Mouse (Mus musculus) activated CD4-positive, CD25-positive, alpha-beta regulatory T cell, adult 4 months (primary cell): ENCODE measurements around the gene Ifit1bl2. TPM values are rescaled to one million over a fixed set of nuclear protein-coding genes. Genes with fewer than 3 reads are reported as not detected.
"Not testable (repeated sequence)": the region's sequence is repeated elsewhere in the genome, so short reads cannot be mapped to it uniquely, and the experiment has no call there.

Experiments
- ATAC-seq: one replicate; pipeline ENCODE4 v1.8.0; 2017
- polyA plus RNA-seq, 2 experiments: library from polyadenylated mRNA; unstranded; fragments of 100-300 nt; shearing (Covaris generic); gene quantifications; one replicate each; pipeline ENCODE4 v1.2.1; 2017

Gene Ifit1bl2
- polyA plus RNA-seq, 2 experiments from 2014 or later, result 0.57 to 0.73 TPM

DNA sequence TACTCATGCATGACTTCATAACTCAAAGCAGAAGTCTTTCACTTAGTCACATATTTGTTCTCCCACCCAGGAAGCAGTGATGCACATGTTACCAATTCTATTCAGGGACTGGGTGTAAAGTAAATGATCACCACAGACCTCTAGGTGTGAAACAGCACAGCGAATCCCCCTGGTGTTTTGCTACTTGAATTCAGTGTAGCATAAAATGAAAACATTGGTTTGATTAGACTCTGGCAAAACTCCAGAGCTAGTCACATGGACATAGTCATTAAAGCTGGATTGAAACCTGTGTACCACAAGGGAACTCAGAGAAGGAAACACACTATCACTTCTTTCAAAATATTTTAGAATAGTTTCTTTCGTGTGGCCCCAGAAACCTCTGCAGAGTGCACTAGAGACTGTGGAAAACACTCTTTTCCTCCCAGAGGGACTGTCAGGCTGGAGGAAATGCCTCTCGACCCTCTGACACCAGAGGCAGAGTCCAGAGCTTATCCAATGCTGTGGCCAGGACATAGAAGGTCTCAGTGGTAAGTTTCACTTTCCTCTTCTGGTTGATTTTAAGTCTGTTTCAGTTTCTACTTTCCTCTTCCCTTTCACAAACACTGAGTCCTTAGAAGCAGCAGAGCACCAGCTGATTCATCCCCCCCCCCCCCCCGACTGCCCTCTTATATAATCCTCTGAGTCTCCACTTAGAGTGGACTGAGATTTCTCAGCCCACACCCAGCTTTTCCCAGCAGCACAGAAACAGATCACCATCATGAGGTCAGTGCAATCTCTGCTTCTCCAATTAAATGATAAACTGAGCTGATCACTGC lies 33.1 kb downstream of the Ifit1bl2 start, which contains the start of gene Ifit3b:
Gene Ifit3b, plus strand, starts transcription at position 734 of the 815 bp plus-strand sequence.
- peak; percentile 80 for ATAC-seq

DNA sequence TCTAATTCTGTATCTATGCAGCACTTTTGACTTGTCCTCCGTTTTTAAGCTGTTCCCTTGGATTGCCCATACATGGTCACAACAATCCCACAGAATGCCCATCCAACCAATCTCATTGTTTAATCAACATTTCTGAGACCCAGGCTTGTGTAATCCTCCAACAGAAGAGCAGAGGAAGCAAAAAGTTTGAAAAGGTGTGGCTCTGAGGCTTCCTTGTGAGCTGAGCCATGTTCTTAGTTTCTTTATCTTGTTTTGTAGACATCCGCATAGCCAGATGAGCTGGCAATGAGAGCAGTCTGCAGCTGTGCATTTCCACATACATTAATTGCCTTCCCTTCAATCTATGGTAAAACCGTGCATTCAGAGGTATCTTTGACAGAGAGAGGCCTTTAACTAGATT lies 35.1 kb downstream of the Ifit1bl2 start:
- no peak for ATAC-seq

DNA sequence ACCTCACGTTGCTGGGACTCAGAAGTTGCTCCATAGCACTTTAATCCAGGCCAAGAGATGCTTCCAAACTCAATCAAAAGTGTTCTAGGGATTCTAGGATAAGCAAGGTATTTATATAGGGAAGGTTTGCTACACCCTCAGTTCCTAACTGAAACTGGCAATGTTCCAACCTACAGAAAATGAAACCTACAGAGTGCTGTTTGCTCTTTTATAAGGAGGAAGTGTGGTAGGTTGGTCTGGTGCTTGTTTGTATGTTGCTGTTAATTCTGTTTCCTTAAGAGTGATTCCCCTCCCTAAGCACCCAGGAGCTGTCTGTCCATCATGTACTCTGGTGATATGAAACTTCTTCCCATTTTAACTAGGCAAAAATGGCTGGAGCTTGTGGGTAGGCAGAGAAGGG lies 38.7 kb downstream of the Ifit1bl2 start, which contains the start of gene Ifit1bl1:
Gene Ifit1bl1, minus strand, starts transcription at position 69 of the 400 bp plus-strand sequence.
- peak; percentile 75 for ATAC-seq

DNA sequence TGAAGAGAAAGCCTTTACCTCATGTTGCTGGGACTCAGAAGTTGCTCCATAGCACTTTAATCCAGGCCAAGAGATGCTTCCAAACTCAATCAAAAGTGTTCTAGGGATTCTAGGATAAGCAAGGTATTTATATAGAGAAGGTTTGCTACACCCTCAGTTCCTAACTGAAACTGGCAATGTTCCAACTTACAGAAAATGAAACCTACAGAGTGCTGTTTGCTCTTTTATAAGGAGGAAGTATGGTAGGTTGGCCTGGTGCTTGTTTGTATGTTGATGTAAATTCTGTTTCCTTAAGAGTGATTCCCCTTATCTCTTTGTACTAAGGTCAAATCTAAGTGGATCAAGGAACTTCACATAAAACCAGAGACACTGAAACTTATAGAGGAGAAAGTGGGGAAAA lies 41.3 kb downstream of the Ifit1bl2 start:
- peak; percentile 77 for ATAC-seq

DNA sequence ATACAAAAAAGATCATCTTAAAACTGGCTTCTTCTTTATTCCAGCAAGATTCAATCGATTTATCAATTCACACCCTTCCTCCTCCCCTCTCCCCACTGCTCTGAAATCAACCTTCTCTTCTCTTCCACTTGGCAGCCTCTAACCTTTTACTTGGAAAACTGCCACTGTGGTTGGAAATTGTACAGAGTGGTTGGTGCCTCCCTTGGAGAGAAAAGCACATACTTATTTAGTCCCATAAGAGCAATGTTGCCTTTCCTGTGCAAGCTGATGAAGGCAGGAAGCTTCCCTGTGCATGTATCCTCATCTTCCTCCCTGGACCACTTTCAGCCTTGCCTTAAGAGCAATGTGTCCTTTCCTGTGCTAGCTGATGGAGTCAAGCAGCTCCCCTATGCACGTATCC lies 42.2 kb downstream of the Ifit1bl2 start:
- no peak for ATAC-seq

DNA sequence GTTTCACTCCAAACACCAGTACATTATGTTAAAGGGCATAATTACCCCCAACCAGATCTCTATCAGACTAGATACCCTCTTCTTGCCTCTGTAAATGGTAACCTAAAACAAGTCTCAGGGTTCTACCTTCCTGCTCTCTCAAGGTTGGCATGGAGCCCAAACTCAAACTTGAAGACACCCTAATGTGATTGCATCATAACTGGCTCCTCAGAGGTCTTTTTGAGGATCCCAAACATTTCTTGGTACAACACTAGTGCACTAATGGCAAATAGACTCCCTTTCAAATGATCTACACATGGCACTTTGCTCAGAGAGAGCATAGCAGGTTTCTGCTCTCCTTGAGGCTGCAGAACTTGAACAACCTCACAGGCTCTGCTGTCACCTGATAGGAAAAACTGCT lies 43.7 kb downstream of the Ifit1bl2 start:
- no peak for ATAC-seq

DNA sequence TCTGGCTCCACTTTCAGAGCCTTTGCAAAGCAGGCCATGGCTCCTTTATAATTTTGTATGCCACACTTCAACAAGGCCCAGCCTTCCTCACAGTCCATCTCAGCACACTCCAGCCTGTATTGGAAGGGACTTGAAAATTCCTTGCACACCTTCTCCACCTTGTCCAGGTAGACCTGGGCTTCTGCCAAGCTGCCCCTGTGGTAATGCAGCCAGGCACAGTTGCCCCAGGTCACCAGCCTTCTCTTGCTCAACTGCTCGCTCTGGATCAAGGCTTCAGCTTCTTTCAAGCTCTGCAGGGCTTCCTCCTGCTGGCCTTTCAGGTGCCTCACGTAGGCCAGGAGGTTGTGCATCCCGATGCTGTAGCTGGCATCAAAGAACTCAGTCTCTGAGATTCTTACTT lies 46.0 kb downstream of the Ifit1bl2 start:
- ATAC-seq, result not testable (repeated sequence)

DNA sequence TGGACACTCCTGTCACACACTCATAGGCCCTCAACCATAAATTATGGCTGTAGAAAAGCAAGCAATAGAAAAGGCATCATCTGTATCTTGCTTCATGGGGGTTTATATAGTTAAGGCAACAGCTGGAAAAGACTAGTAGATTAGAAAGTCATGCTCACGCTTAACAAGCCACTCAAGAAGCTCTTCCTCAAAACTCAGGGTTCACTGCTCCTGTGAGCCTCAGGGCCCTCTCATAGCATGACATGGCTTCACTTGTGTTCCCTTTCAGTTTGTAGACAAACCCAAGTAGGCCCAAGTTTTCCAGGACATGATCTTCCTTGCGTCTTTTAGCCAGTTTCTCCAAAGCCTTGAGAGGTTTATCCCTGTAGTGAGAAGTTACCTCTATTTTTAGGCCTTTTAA lies 47.1 kb downstream of the Ifit1bl2 start:
- no peak for ATAC-seq

DNA sequence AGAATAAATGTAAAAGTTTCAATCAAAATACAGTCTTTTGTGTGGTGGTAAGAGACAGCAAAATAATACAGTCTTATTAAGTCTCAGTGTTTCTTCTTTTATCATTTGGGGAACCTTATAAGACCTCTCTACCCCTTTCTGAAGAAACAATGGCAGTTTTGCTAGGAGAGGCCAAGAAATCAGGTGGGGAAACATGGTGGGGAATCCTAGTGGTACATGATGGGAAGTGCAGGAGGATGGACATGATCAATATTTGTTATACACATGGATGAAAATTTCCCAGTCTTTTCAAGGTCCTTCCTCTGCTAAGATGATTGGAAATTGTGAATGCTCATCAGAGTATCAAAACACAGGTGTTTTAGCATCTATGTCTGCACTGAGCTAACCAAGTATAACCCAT lies 51.6 kb downstream of the Ifit1bl2 start:
- no peak for ATAC-seq

DNA sequence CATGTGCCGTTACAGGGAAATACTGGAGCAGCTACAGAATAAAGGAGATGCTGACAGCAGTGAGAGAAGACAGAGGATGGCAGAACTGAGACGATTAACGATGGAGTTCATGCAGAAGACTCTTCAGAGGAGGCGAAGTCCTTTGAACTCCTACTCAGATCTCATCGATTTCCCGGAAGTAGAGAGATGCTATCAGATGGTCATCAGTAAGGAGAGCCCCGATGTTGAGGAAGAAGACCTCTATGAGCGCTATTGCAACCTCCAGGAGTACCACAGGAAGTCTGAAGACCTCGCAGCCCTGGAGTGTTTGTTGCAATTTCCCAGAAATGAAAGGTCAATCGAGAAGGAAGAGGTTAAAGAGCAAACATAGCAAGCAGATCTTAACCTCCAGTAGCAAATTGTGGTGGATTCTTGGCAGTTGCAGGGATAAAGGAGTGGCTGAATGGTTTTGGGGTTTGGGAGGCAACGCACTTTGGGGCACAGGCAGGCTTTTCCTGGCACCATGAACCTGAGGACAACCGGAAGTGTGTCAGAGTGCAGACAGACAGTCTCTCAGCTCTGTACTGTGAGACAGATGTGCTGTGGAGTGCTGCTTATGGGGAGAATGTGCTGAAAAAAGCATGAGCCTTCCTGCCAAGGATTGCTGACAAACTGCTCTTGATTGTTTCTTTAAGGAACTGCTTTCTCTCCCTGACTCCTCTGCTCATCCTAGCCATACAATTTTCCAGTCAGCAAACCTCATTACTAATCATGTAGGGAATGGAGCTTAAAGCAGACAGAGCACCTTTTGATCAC lies 52.4 kb downstream of the Ifit1bl2 start:
- ATAC-seq, result peak; percentile 71

DNA sequence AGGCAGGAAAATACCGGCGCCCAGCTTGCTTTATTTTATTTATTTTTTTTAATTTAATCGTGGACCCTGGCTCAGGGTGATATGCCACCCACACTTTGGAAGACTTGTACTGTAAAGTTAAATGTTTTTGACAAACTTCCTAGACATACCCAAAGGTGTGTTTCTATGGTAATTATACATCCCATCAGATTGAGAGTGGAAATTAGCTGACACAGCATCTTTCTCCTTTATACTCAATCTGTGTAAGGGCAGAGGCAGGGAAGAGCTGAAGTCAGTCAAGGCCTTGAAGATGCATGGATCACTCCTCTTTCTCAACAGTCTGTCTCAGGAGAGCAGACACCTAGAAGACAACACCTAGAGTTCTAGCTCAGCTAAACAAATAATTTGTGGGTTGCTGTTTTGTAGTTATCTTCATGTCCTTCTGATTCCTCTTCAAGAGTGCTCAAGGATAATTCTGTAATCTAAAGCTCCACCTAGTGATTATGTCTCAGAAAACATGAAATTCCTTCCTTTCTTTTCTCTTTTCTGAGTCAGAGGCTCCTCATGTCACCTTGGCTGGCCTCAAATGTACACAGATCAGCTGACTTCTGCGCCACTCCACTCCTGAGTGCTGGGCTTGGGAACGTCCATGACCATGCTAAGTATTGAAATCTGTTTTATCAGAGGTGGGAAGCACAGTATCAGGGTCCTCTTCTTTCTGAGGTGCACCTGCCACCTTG lies 54.6 kb downstream of the Ifit1bl2 start:
- not testable (repeated sequence) for ATAC-seq

DNA sequence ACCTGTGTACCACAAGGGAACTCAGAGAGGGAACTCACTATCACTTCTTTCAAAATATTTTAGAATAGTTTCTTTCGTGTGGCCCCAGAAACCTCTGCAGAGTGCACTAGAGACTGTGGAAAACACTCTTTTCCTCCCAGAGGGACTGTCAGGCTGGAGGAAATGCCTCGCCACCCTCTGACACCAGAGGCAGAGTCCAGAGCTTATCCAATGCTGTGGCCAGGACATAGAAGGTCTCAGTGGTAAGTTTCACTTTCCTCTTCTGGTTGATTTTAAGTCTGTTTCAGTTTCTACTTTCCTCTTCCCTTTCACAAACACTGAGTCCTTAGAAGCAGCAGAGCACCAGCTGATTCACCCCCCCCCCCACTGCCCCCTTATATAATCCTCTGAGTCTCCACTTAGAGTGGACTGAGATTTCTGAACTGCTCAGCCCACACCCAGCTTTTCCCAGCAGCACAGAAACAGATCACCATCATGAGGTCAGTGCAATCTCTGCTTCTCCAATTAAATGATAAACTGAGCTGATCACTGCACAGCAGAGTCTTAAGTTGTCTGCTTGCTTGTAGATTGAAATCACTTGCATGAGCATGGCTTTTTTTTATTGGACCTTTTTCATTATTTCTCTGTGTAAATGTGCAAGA lies 57.3 kb downstream of the Ifit1bl2 start, which contains the start of gene Ifit3:
Gene Ifit3, plus strand, starts transcription at position 406 of the 641 bp plus-strand sequence.
- ATAC-seq, result peak; percentile 71

DNA sequence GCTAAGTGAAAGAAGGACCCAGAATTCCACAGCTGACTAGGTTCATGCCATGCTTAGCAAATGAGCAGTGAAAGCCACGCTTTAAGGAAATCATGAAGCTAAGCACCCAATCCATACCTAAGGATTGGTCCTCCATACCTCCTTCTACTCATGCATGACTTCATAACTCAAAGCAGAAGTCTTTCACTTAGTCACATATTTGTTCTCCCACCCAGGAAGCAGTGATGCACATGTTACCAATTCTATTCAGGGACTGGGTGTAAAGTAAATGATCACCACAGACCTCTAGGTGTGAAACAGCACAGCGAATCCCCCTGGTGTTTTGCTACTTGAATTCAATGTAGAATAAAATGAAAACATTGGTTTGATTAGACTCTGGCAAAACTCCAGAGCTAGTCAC lies 57.8 kb downstream of the Ifit1bl2 start:
- ATAC-seq, result peak; percentile 65

DNA sequence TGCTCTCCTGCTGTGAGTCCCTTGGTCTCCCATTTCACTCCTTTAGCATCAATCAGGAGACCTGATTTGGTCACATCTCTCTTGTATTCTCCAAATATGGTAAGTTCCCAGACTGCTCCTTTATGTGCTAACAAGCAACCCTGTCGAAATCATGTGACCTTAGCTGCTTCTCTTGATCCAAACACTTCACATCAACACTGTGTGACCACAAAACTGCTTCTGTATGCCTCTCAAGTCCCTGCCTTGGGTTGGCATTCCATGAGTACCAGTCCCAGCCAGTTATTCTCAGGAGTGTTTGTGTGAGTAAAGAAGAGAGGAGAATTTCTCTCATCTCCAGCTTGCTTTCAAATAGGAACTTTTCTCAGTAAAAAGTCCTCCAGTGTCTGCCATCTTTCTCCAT lies 63.4 kb downstream of the Ifit1bl2 start:
- no peak for ATAC-seq

DNA sequence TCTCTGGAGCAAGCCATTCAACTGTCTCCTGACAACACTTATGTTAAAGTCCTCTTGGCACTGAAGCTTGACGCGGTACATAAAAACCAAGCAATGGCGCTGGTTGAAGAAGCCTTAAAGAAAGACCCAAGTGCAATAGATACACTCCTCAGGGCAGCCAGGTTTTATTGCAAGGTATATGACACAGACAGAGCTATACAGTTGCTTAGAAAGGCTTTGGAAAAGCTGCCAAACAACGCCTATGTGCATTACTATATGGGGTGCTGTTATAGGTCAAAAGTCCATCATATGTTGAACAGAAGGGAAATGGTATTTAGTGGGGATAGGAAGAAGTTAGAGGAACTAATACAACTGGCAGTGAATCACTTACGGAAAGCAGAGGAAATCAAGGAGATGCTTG lies 66.9 kb downstream of the Ifit1bl2 start:
- ATAC-seq, result no peak

DNA sequence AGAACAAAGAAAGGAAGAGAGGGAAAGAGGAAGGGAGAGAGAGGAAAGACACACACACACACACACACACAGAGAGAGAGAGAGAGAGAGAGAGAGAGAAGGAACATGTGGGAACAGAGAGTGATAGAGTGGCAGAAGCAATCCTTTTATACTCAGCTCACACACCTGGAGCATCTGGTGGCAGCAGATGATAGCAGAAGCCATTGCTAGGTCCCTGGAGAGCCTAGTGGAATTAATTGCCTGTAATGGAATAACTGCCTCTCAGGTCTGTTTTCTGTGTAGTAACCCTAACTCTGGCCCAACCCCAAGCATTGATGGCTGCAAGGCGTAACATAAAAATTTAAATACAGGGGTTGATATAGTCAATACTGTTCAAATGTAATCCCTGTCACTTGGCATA lies 69.5 kb downstream of the Ifit1bl2 start:
- ATAC-seq, result no peak

DNA sequence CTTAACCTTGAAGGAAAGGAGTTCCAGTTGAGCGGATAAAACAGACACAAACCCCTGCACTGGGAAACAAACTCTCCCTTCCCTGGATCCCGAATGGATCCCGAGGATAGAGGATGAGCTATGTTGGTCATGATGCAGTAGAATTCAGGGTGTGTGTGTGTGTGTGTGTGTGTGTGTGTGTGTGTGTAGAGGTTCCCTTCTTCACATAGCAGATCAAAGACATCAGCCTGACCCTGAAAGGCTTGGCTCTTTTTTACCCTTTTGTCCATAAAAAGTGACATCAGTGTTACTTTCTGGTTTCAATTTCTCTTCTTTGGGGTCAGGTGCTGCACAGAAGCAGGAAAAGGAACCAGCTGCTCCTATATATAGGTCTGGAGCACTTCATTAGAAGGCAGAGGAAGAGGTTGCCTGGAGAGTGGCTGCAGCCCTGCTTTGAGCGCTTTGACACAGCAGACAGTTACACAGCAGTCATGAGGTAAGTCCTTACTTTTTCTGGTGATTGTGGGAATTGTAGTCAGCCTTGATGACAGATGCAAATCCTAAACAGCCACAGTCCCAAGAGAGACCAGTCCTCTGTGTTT lies 70.6 kb downstream of the Ifit1bl2 start:
- peak; percentile 36 for ATAC-seq

DNA sequence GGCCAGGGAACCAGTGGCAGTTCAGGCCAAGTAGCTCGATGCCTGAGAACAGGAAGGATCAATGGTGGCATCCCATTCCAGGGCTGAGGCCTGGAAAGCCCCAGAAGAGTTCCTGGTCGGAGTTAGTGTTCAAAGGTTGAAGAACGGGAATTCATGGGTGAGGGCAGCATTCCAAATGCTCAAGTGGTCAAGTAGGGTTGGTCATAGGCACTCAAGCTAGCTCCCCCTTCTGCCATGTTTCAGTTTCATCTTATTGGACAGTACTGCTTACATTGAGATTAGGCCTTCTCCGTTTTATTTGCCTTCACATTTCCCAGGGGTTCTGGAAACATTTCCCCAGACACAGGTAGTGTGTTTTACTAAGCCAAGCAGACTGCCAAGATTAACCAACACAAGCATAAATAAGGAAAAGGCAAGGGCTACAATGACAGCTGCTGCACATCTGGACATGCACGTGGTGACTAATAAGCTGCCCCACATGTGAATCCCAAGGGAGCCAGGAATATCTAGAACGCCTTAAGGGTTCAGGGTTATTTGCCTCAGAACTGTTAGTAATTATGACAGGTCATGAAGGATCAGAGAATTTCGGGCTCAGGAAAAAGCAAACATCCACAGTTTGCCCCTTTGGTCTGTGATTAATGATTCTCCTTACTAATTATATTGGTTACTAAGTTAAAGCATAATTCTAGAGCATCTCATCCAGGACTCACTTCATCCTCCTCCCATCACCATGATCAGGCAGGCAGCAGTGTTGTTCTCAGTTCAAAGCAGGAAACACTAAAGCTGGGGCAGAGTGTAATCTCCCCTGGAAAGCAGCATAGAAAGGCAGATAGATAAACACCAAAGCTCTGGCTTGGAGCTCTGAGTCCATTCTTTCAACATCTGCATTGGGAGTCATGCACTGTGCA lies 71.3 kb downstream of the Ifit1bl2 start:
- no peak for ATAC-seq
